Mouse (Mus musculus): ENCODE data around the gene Sfxn2.

- no peak for TF ChIP-seq CTCF (IDR thresholded peaks at IDR 0.05; ENCODE audit: borderline replicate concordance, extremely low read depth, insufficient read depth, insufficient read length)
- TF ChIP-seq POLR2A (IDR thresholded peaks at IDR 0.05; ENCODE audit: borderline replicate concordance, extremely low read depth, insufficient read depth, insufficient read length, poor library complexity, severe bottlenecking): no peak
Observed at GRCm38 (mm10) chr19:46644793-46645602, 71.8 kb downstream of the Sfxn2 start.
